Mouse (Mus musculus): Measurements from ENCODE around the gene Fer1l4.

Gene Fer1l4

DNA sequence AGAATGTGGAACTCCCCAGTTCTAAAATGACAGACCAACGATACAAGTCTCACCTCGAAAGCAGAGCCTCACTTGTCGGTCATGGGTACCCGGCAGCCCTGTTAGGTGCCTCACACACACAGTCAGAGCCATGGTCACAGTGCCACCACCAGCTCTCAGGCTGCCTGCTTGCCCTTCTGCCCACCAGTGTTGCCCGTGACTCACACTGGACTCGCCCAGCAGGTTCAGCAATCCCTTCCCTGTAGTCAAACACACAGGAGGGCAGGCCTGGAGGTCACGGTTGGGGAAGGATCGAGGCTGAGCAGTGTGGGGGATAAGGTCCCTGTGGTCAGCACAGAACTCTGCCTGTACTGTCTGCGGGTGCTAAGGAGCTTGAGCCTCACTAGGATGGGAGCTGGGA lies at the start of gene Fer1l4:
Gene Fer1l4, minus strand, starts transcription at position 132 of the 400 bp plus-strand sequence.
- DNase-seq (ENCODE audit: low spot score), result no peak

DNA sequence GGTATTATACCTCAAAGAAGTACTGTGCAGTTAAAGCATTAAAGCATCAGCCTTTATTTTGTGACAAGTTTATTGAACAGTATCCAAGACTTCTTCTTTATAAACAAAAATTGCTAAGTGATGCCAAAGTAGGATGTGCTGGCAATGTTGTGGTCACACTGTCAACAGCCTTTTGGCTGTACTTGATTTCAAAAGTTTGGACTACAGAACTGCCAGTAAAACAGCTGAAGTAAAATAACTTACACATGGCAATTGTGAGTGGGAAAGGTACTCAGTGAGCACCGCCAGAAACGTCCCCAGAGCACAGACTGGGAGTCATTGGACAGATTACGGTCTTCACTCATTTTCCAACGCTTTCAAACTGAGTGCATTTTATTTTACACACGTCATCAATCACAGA lies 39.2 kb upstream of the Fer1l4 start:
- peak; percentile 67 for DNase-seq (ENCODE audit: low spot score)

GRCm38 (mm10) chr2:156089799-156090198 lies 37.1 kb upstream of the Fer1l4 start:
- peak; percentile 7 for DNase-seq (ENCODE audit: low spot score)

DNA sequence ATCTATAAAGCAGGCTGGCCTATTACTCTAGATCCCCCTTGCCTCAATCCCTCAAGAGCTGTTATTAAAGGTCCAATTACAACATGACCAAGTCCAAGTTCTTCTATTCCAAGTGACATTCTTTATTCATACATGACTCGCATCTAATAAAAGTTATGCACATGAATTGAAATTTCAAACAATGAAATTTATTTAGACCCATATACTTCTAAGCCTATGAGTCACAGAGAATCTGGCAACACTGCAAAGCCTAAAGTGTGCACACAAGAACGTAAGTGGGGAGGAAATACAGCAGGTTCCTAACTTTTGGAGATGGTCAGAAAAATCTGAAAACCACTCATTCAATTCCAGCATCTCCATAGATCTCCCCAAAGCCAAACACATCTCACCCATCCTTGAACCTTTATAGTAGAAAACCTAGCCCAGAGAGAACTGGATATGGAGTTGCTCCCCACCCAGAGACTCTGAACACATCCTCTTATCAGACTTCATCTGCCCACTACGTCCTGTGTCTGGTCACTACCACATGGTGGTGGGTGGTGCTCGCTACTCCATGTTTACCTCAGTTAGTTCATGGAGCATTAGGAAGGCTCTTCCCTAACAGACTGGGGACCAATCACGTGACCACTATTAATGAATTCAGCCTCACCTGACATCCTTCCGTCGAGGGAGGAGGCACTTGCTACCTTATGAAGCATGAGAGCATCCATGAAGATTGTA lies 34.8 kb upstream of the Fer1l4 start:
- DNase-seq (ENCODE audit: low spot score), result no peak

- no peak for DNase-seq (ENCODE audit: low spot score)
Measured at GRCm38 (mm10) chr2:156084541-156084940, 31.8 kb upstream of the Fer1l4 start.

DNA sequence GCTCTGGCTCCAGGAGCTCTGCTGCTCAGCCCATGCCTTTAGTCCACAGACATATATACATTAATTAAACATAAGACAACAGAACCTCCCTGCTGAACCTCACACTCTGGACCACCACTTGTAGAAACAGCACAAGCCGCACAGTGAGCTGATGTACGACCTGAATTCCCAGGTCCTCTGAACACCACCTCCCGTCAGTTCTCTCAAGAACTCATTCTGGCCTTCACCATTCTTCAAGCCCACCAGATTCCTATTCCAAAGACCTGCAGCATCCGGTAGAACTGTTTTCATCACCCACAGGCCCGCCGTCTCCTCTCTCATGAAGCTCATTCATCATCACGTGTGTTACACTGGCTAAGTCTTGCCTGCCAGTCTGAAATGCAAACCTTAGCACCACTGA lies 27.6 kb upstream of the Fer1l4 start:
- DNase-seq (ENCODE audit: low spot score), result no peak

GRCm38 (mm10) chr2:156079674-156080073 lies 26.9 kb upstream of the Fer1l4 start:
- no peak for DNase-seq (ENCODE audit: low spot score)

DNA sequence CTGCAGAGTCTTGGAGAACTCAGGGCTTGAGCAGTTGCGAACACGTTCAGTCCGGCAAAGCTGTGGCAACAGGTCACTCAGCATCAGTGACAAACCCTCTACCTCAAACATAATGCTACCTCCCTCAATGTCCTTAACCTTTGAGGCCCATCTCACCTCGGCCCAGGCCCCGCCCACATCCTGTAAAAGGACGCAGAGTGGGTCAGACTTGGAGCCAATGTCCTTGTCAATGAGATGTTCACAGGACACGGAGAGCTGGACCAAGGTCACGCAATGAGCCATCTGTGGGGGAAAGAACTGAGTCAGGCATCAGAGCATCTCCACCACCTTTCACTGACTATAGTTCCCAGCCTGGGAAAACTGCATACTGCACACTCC lies 26.4 kb upstream of the Fer1l4 start:
- no peak for DNase-seq (ENCODE audit: low spot score)

- no peak for DNase-seq (ENCODE audit: low spot score)
Measured at GRCm38 (mm10) chr2:156078421-156079182, 25.9 kb upstream of the Fer1l4 start.

GRCm38 (mm10) chr2:156077461-156077860 lies 24.7 kb upstream of the Fer1l4 start:
- no peak for DNase-seq (ENCODE audit: low spot score)

GRCm38 (mm10) chr2:156073725-156074124 lies 21.0 kb upstream of the Fer1l4 start:
- DNase-seq (ENCODE audit: low spot score), result no peak

DNA sequence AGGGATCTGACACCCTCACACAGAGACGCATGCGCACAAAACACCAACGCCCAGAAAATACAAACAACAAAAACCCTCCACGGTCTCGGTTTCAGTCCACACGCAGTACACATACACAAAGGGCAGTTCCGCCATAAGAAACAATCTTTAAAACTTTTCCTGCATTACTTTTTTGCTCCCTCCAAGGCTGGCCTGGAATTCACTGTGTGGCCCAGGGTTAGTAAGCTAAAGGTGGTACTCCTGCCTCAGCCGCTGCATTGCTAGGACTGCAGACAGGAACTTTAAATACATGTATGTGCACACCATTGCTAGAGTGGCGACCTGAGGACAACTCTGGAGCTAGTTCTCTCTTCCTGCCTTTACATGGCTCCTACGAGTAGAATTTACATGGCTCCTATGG lies 18.5 kb upstream of the Fer1l4 start:
- DNase-seq (ENCODE audit: low spot score), result no peak

DNA sequence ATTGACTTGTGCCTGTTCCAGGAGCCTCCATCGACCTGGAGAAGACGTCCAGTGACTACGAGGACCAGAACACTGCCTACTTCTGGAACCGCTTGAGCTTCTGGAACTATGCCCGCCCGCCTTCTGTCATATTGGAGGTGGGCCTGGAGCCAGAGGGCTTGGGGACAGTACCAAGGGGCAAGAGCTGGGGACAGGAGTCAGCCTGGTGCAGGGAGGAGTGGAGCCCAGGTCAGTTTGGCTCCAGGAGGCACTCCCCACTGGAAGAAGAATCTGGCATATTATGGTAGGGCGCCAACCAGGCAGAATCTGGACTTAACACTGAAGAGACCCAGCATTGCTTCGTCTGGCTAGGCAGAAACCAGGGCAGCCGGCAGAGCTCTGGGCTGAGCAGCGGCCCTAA lies 15.2 kb upstream of the Fer1l4 start:
- no peak for DNase-seq (ENCODE audit: low spot score)

- no peak for DNase-seq (ENCODE audit: low spot score)
Measured at GRCm38 (mm10) chr2:156066126-156066525, 13.4 kb upstream of the Fer1l4 start.

- DNase-seq (ENCODE audit: low spot score), result peak; percentile 74
Measured at GRCm38 (mm10) chr2:156065099-156066041, 12.6 kb upstream of the Fer1l4 start, which contains the start of gene Spag4. Spag4 (plus strand) TSS chr2:156065175.

DNA sequence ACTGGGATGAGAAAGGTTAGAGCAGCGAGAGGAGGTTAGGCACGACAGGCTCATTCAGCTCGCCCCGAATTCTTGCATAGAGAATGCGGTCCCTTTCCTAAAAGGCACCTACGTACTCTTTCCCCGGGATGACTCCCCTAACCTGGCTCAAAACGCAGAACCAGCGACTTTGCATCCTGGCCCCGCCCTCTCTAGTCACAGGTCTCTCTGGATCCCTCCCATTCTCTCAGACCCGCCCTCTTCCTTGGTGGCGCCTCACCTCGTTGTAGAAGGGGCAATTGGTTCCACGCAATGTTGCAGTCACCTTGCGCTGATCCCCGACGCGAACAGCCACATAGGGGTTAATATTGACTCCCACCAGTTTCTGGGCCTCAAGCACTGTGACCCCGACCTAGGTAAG lies 4.8 kb downstream of the Fer1l4 start:
- DNase-seq (ENCODE audit: low spot score), result no peak

GRCm38 (mm10) chr2:156042903-156043302 lies 9.8 kb downstream of the Fer1l4 start:
- no peak for DNase-seq (ENCODE audit: low spot score)

- no peak for DNase-seq (ENCODE audit: low spot score)
Measured at GRCm38 (mm10) chr2:156039390-156039789, 13.4 kb downstream of the Fer1l4 start.

GRCm38 (mm10) chr2:156025482-156025881 lies 27.3 kb downstream of the Fer1l4 start:
- peak; percentile 67 for DNase-seq (ENCODE audit: low spot score)

DNA sequence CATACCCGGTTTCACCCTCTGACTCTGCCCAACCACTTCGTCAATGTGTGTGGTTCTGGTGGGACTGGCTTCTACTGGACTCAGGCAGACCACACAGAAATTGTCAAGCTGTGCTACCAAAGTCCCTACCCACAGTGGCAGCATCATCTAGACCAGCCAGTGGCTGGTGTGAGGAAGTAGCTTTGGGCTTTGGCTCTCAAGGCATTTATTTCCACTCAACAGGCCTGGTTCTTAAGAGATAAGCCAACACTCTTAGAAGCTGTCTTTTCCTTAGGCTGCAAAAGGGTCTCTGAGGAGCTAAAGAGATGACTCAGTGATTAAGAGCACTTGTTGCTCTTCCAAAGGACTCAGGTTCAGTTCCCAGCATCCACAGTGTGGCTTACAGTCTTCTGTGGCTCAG lies 31.0 kb downstream of the Fer1l4 start:
- no peak for DNase-seq (ENCODE audit: low spot score)

GRCm38 (mm10) chr2:156021219-156021618 lies 31.5 kb downstream of the Fer1l4 start:
- no peak for DNase-seq (ENCODE audit: low spot score)

DNA sequence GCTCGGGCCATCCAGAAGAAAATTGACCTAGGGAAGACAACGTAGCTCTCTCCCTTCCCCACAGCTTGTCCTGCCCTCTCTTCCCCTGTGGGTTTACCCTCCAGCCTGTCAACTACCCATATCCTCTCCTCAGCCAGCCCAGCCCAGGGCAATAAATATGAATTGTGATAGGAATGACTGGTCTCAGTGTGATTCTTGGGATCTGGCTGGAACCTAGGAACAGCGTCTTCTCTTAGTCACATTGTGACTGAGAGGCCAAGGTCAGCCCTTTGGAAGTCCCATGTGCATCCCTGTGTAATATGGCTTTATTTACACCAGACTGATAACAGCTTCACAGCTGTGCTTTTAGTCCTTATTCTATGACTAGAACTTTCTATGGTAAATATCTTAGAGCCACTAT lies 34.6 kb downstream of the Fer1l4 start:
- DNase-seq (ENCODE audit: low spot score), result no peak

All from adipocyte (in vitro differentiated cells).